Mouse (Mus musculus) G1E (cell line): ENCODE results near the gene Ube2v1.

Experiments used
- CTCF ChIP-seq: IDR thresholded peaks from 2 replicates; pipeline ENCODE4 v1.5.1; 2012; ENCODE audit warnings: low read depth, low read length, inconsistent platforms, mixed read lengths
- GATA1 ChIP-seq: IDR thresholded peaks from 2 replicates; pipeline ENCODE4 v1.6.1; 2012; ENCODE audit warnings: borderline replicate concordance, low read length, inconsistent platforms, mixed read lengths
- POLR2AphosphoS5 ChIP-seq: IDR thresholded peaks from 2 replicates; pipeline ENCODE4 v1.6.1; 2012; ENCODE audit warnings: low read depth, low read length, inconsistent platforms; ENCODE audit not compliant: insufficient replicate concordance
- TAL1 ChIP-seq: conservative IDR thresholded peaks from 2 replicates; pipeline ENCODE4 v1.6.1; 2012; ENCODE audit warnings: low read depth, low read length, inconsistent platforms, mixed read lengths

DNA sequence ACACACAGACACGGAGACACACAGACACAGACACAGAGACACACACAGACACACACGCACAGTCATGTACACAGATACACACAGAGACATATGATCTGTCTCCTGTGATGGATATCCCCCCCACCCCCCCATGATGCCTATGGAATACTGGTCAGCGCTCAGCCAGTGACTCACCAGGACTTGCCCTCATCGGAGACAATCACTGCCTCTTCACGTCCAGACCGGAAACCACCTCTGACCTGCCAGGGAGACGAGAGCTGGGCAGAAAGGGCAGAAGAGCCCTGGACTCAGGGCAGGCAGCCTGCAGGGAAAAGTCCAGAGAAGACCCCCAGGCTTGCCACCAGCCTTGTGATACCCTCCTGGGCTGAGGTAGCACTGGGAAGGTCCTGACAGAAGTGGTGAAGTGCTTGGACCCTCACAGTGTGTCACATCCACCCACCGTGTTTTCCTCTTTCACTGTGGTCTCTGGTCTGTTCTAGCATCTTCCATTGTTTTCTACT lies 55.7 kb downstream of the Ube2v1 start:
- TF ChIP-seq CTCF (no peak), POLR2AphosphoS5 (no peak), GATA1 (no peak), TAL1 (no peak)
